Mouse (Mus musculus) myocyte (in vitro differentiated cells): ENCODE data around the gene Hs1bp3.

Experiments
- POLR2A ChIP-seq: IDR thresholded peaks from one replicate; pipeline ENCODE4 v1.6.1; 2011; ENCODE audit warnings: low read depth, mild to moderate bottlenecking, control low read depth, moderate library complexity; ENCODE audit not compliant: insufficient read length
- SRF ChIP-seq: IDR thresholded peaks from one replicate; pipeline ENCODE4 v1.6.1; 2011; ENCODE audit warnings: low read depth; ENCODE audit not compliant: control insufficient read depth, insufficient read length
- TCF12 ChIP-seq: IDR thresholded peaks from one replicate; pipeline ENCODE4 v1.6.1; 2011; ENCODE audit warnings: mild to moderate bottlenecking, control low read depth; ENCODE audit not compliant: poor library complexity, insufficient read depth, severe bottlenecking

DNA sequence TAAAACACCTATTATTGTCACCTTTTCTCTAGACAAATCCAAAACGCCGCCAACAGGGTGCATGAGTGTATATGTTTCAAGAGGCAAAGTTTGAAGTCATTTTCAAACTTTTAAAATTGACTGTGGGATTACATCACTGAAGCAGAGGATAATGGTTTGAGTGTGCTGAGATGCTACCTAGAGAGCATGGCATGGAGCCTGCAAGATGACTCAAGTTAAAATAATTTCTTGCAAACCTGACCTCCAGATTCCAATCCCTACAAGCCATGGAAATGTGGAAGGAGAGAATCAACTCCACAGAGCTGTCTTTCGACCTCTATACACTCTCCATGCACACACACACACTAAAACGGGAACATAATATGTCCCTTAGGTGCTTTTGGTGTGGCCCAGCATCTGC, 966 bp upstream of the Hs1bp3 start:
- TF ChIP-seq POLR2A (no peak), TCF12 (no peak), SRF (no peak)
